Comparison of ENCODE assay signal across 15 mouse cellular contexts in the genomic region with DNA sequence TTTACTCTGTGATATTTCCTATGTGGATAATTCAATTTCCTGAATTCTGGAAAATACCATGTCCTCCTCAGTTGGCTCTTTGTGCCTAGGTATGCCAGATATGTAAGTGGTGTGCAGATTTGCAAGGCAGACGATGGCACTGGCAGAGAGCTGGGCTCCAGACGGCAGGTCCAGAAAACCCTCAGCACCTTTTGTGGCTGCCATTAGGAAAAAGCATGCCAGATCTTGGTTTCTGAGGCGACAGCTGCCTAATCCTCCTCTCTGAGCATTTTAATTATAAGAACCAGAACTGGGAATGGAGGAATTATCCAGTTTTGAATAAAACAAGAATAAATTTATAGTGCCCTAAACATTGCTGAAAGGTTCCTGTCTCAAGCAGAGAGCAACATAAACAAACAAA.
DNase-seq lines count a peak whose midpoint lies in the region; ATAC-seq and TF ChIP-seq lines count a peak whose summit lies in the region.
"Had no signal": no experiment of that assay in that cellular context is flagged by ENCODE, and none has a peak within 500 bp of the region (broad histone marks: within the 10 kb centered on the region; RNA-seq: fewer than 3 reads in every experiment).

No protein-coding gene starts in this region.

- TF ChIP-seq EP300 in heart, adult 2 months (IDR thresholded peaks at IDR 0.05; ENCODE audit: insufficient read depth, low read depth, low read length): no peak

- TF ChIP-seq POLR2A in heart, adult 2 months (IDR thresholded peaks at IDR 0.05; ENCODE audit: insufficient read depth, low read depth, low read length): no peak

- H3K9me3 ChIP-seq in forebrain, embryonic 11.5 days (ENCODE audit: control insufficient read depth, low read length): no peaks in the 10 kb centered on the region
- no peaks in the 10 kb centered on the region for H3K9me3 ChIP-seq in midbrain, embryonic 12.5 days
- H3K9me3 ChIP-seq: limb, embryonic 15.5 days had no signal

- no peak for TF ChIP-seq CTCF in heart, adult 2 months (IDR thresholded peaks at IDR 0.05)

- H3K4me1 ChIP-seq in heart, adult 2 months (ENCODE audit: control insufficient read depth, insufficient read depth, low read length): no peaks in the 10 kb centered on the region
- peaks cover 21% of the 10 kb centered on the region; the same call in 1 of the 2 replicates for H3K4me1 ChIP-seq in forebrain, embryonic 11.5 days (replicated peaks; ENCODE audit: control insufficient read depth, insufficient read depth, low read length)
- peaks cover 54% of the 10 kb centered on the region for H3K4me1 ChIP-seq in midbrain, embryonic 12.5 days

- no peaks in the 10 kb centered on the region for H3K79me2 ChIP-seq in heart, adult 2 months (replicated peaks; ENCODE audit: control insufficient read depth, insufficient read depth, low read length)

- H3K4me2 ChIP-seq in forebrain, embryonic 11.5 days (ENCODE audit: low read depth, low read length, severe bottlenecking): no peak overlapping the region
- H3K4me2 ChIP-seq in midbrain, embryonic 12.5 days (replicated peaks): no peak overlapping the region
- H3K4me2 ChIP-seq: limb, embryonic 15.5 days; lung, embryonic 14.5 days had no signal

- H3K27ac ChIP-seq in heart, adult 2 months: no peak overlapping the region
- H3K27ac ChIP-seq in forebrain, embryonic 11.5 days (ENCODE audit: low read depth, low read length): peak overlapping the region; percentile 31; the same call in 1 of the 2 replicates
- peak overlapping the region; percentile 84 for H3K27ac ChIP-seq in midbrain, embryonic 12.5 days (replicated peaks)
- H3K27ac ChIP-seq: left cerebral cortex, adult 2 months; limb, embryonic 15.5 days had no signal

- ATAC-seq in forebrain, embryonic 11.5 days (replicated peaks; ENCODE audit: low FRiP score): no peak
- no peak for ATAC-seq in midbrain, embryonic 12.5 days (ENCODE audit: low FRiP score, low read depth)
- no peak for ATAC-seq in inflammation-experienced regulatory T-cells, adult 6 months
- no peak for ATAC-seq in CD4-positive, CD25-positive, alpha-beta regulatory T cell, adult 4 months
- ATAC-seq: intestine, embryonic 16.5 days had no signal

- H3K9ac ChIP-seq in heart, adult 2 months (ENCODE audit: low read depth, low read length): no peak overlapping the region
- no peak overlapping the region for H3K9ac ChIP-seq in forebrain, embryonic 11.5 days (ENCODE audit: low read length)
- H3K9ac ChIP-seq in midbrain, embryonic 12.5 days (replicated peaks): no peak overlapping the region
- H3K9ac ChIP-seq: limb, embryonic 15.5 days; lung, embryonic 14.5 days had no signal

- no peak overlapping the region for H3K4me3 ChIP-seq in heart, adult 2 months
- no peak overlapping the region for H3K4me3 ChIP-seq in forebrain, embryonic 11.5 days (ENCODE audit: low read depth, low read length)
- H3K4me3 ChIP-seq in midbrain, embryonic 12.5 days: no peak overlapping the region
- H3K4me3 ChIP-seq: left cerebral cortex, adult 2 months; limb, embryonic 15.5 days; myocyte had no signal

- 52% methylated on average over 3 of the region's 3 CpGs for WGBS in heart, adult 2 months
- WGBS in forebrain, embryonic 11.5 days: 11% methylated on average over 3 of the region's 3 CpGs
- 5% methylated on average over 3 of the region's 3 CpGs for WGBS in midbrain, embryonic 12.5 days

- H3K27me3 ChIP-seq in heart, adult 2 months (ENCODE audit: control insufficient read depth, insufficient read depth, low read length): 0 out of 2 replicates have a peak, but pooled peaks cover 1% of the 10 kb centered on the region
- H3K27me3 ChIP-seq in forebrain, embryonic 11.5 days (ENCODE audit: control insufficient read depth, insufficient read depth, low read length): no peaks in the 10 kb centered on the region; the same call in 1 of the 2 replicates
- H3K27me3 ChIP-seq in midbrain, embryonic 12.5 days: no peaks in the 10 kb centered on the region
- H3K27me3 ChIP-seq: limb, embryonic 15.5 days had no signal

- DNase-seq in heart, adult 11 months: peak; percentile 14
- no peak for DNase-seq in heart, adult 2 months
- DNase-seq in cerebellum, postnatal 25 days: peak; percentile 55 to 66
- no peak for DNase-seq in forebrain, embryonic 11.5 days (ENCODE audit: low spot score)
- DNase-seq: adrenal gland, postnatal 14 days; lung, embryonic 14.5 days; right cerebral cortex, postnatal 25 days had no signal

- H3K36me3 ChIP-seq in heart, adult 2 months (ENCODE audit: control insufficient read depth, insufficient read depth, low read length): no peaks in the 10 kb centered on the region
- H3K36me3 ChIP-seq in forebrain, embryonic 11.5 days (ENCODE audit: control insufficient read depth, insufficient read depth, low read length): no peaks in the 10 kb centered on the region
- no peaks in the 10 kb centered on the region for H3K36me3 ChIP-seq in midbrain, embryonic 12.5 days
- H3K36me3 ChIP-seq: G1E; limb, embryonic 15.5 days had no signal

- intact Hi-C loops in heart, adult 2 months (cut with DNase I): loop anchor here (5.0 kb wide), 1 partner anchor 118 kb away; no protein-coding TSS in a partner anchor

Comparison
In these comparisons a context has a peak if more than half of its experiments do, and no peak if none do; other contexts are left out.
1. DNase-seq: peak in heart, adult 11 months (single experiment) and cerebellum, postnatal 25 days (2 of 2); none in heart, adult 2 months (0 of 2) and forebrain, embryonic 11.5 days (single experiment).